Mouse (Mus musculus) myocyte (in vitro differentiated cells): ENCODE measurements around the gene Dab2. TPM values are rescaled to one million over a fixed set of nuclear protein-coding genes. Genes with fewer than 3 reads are reported as not detected.

Experiments used
- H3K27me3 ChIP-seq: one replicate; pipeline ENCODE4 v1.6.1; 2011; ENCODE audit not compliant: control insufficient read depth, insufficient read depth, insufficient read length
- H3K36me3 ChIP-seq: one replicate; pipeline ENCODE4 v1.6.1; 2011; ENCODE audit not compliant: control insufficient read depth, insufficient read depth
- H3K4me2 ChIP-seq: one replicate; pipeline ENCODE4 v1.6.1; 2011; ENCODE audit warnings: low read depth, control low read depth
- H3K4me3 ChIP-seq: one replicate; pipeline ENCODE4 v1.5.1; 2011; ENCODE audit warnings: mild to moderate bottlenecking, control low read depth, moderate library complexity
- H3K79me2 ChIP-seq: one replicate; pipeline ENCODE4 v1.6.1; 2011; ENCODE audit not compliant: control insufficient read depth, insufficient read depth
- H3ac ChIP-seq: one replicate; pipeline ENCODE4 v1.6.1; 2011; ENCODE audit not compliant: control insufficient read depth, insufficient read length
- CEBPB ChIP-seq: IDR thresholded peaks from 2 replicates; pipeline ENCODE4 v1.6.1; 2011; ENCODE audit warnings: mild to moderate bottlenecking, moderate library complexity; ENCODE audit not compliant: poor library complexity, insufficient read depth, severe bottlenecking
- E2F4 ChIP-seq: IDR thresholded peaks from one replicate; pipeline ENCODE4 v1.6.1; 2011; ENCODE audit warnings: mild to moderate bottlenecking, control low read depth, moderate library complexity; ENCODE audit not compliant: insufficient read depth
- MAX ChIP-seq: IDR thresholded peaks from one replicate; pipeline ENCODE4 v1.6.1; 2011; ENCODE audit warnings: low read depth, mild to moderate bottlenecking, control low read depth
- MYOD1 ChIP-seq, 3 experiments: IDR thresholded peaks; one replicate each; pipeline ENCODE4 v1.6.1; 2011; ENCODE audit warnings: control low read depth in 2 of 3, low read depth in 2 of 3, mild to moderate bottlenecking in 2 of 3, moderate library complexity in 1 of 3; ENCODE audit not compliant: insufficient read length in 2 of 3, control insufficient read depth in 1 of 3
- MYOG ChIP-seq, 3 experiments: IDR thresholded peaks; one replicate each; pipeline ENCODE4 v1.6.1; 2011; ENCODE audit warnings: control low read depth in 2 of 3, low read depth in 2 of 3, mild to moderate bottlenecking in 2 of 3; ENCODE audit not compliant: insufficient read length in 2 of 3, control insufficient read depth in 1 of 3, insufficient read depth in 1 of 3
- POLR2A ChIP-seq: IDR thresholded peaks from one replicate; pipeline ENCODE4 v1.6.1; 2011; ENCODE audit warnings: low read depth, mild to moderate bottlenecking, control low read depth, moderate library complexity; ENCODE audit not compliant: insufficient read length
- POLR2AphosphoS2 ChIP-seq: IDR thresholded peaks from one replicate; pipeline ENCODE4 v1.6.1; 2011; ENCODE audit warnings: low read depth, control low read depth; ENCODE audit not compliant: insufficient read length
- REST ChIP-seq: IDR thresholded peaks from one replicate; pipeline ENCODE4 v1.6.1; 2011; ENCODE audit warnings: mild to moderate bottlenecking, control low read depth, moderate library complexity; ENCODE audit not compliant: insufficient read depth, insufficient read length
- SRF ChIP-seq: IDR thresholded peaks from one replicate; pipeline ENCODE4 v1.6.1; 2011; ENCODE audit warnings: low read depth; ENCODE audit not compliant: control insufficient read depth, insufficient read length
- TCF12 ChIP-seq: IDR thresholded peaks from one replicate; pipeline ENCODE4 v1.6.1; 2011; ENCODE audit warnings: mild to moderate bottlenecking, control low read depth; ENCODE audit not compliant: poor library complexity, insufficient read depth, severe bottlenecking
- TCF3 ChIP-seq: IDR thresholded peaks from one replicate; pipeline ENCODE4 v1.6.1; 2011; ENCODE audit warnings: low read depth, control low read depth; ENCODE audit not compliant: insufficient read length
- USF1 ChIP-seq: IDR thresholded peaks from one replicate; pipeline ENCODE4 v1.6.1; 2011; ENCODE audit warnings: low read depth, mild to moderate bottlenecking, control low read depth, moderate library complexity
- polyA plus RNA-seq: library from polyadenylated mRNA; unstranded; fragments of >200 nt; fragmentation: generic; extraction: Trizol; gene quantifications from one replicate; pipeline ENCODE4 v1.2.1, GENCODE M21; 2012; ENCODE audit warnings: missing spikeins

The Dab2 gene
- 9.8 TPM for polyA plus RNA-seq

GRCm38 (mm10) chr15:6299554-6299953, at the start of gene Dab2:
Gene Dab2, plus strand, starts transcription at chr15:6299788.
- no peak within 1 kb of the TSS for H3K4me2 ChIP-seq
- no peaks in the 10 kb centered on the region for H3K27me3 ChIP-seq
- H3K36me3 ChIP-seq, result no peaks in the 10 kb centered on the region
- no peaks in the 10 kb centered on the region for H3K79me2 ChIP-seq
- H3K4me3 ChIP-seq, result no peak within 1 kb of the TSS
- TF ChIP-seq REST (no peak), TCF3 (no peak), POLR2AphosphoS2 (no peak), SRF (no peak), USF1 (no peak), TCF12 (no peak), MAX (no peak)
- no peak within 1 kb of the TSS for H3ac ChIP-seq

- Histone ChIP-seq H3K4me2 (no peak overlapping the region), H3K4me3 (no peak overlapping the region), H3ac (no peak overlapping the region), H3K27me3 (no peaks in the 10 kb centered on the region), H3K79me2 (no peaks in the 10 kb centered on the region), H3K36me3 (no peaks in the 10 kb centered on the region)
- no peak for TF ChIP-seq MAX
- TF ChIP-seq E2F4, result no peak
- TF ChIP-seq USF1, result no peak
- no peak for TF ChIP-seq MYOG (IDR thresholded peaks at IDR 0.05; ENCODE audit: control insufficient read depth in 1 of 3, insufficient read depth in 1 of 3, insufficient read length in 2 of 3, low read depth in 2 of 3)
- no peak for TF ChIP-seq SRF
- no peak for TF ChIP-seq POLR2A
- TF ChIP-seq CEBPB, result no peak
- no peak for TF ChIP-seq MYOD1 (IDR thresholded peaks at IDR 0.05; ENCODE audit: control insufficient read depth in 1 of 3, insufficient read length in 2 of 3, low read depth in 2 of 3)
- no peak for TF ChIP-seq REST
Measured at GRCm38 (mm10) chr15:6253471-6253870, 46.1 kb upstream of the Dab2 start.

GRCm38 (mm10) chr15:6254383-6254782, 45.2 kb upstream of the Dab2 start:
- H3ac ChIP-seq, result no peak overlapping the region
- H3K4me2 ChIP-seq, result no peak overlapping the region
- TF ChIP-seq POLR2AphosphoS2 (no peak), REST (no peak), TCF3 (no peak), CEBPB (no peak), MAX (no peak), E2F4 (no peak), SRF (no peak), MYOG (IDR thresholded peaks at IDR 0.05; ENCODE audit: control insufficient read depth in 1 of 3, insufficient read depth in 1 of 3, insufficient read length in 2 of 3, low read depth in 2 of 3) (no peak), POLR2A (no peak), USF1 (no peak), TCF12 (no peak), MYOD1 (IDR thresholded peaks at IDR 0.05; ENCODE audit: control insufficient read depth in 1 of 3, insufficient read length in 2 of 3, low read depth in 2 of 3) (no peak)
- no peak overlapping the region for H3K4me3 ChIP-seq
- H3K79me2 ChIP-seq, result no peaks in the 10 kb centered on the region
- H3K36me3 ChIP-seq, result no peaks in the 10 kb centered on the region
- no peaks in the 10 kb centered on the region for H3K27me3 ChIP-seq

GRCm38 (mm10) chr15:6257049-6257448, 42.5 kb upstream of the Dab2 start:
- Histone ChIP-seq H3ac (no peak overlapping the region), H3K36me3 (no peaks in the 10 kb centered on the region), H3K79me2 (no peaks in the 10 kb centered on the region), H3K27me3 (no peaks in the 10 kb centered on the region), H3K4me2 (peak overlapping the region; percentile 10), H3K4me3 (no peak overlapping the region)
- TF ChIP-seq USF1, result no peak
- TF ChIP-seq MAX, result no peak
- TF ChIP-seq CEBPB, result no peak
- no peak for TF ChIP-seq REST
- TF ChIP-seq SRF, result no peak
- no peak for TF ChIP-seq TCF3
- no peak for TF ChIP-seq MYOD1 (IDR thresholded peaks at IDR 0.05; ENCODE audit: control insufficient read depth in 1 of 3, insufficient read length in 2 of 3, low read depth in 2 of 3)
- no peak for TF ChIP-seq TCF12
- TF ChIP-seq POLR2AphosphoS2, result no peak
- TF ChIP-seq POLR2A, result no peak
- no peak for TF ChIP-seq E2F4
- no peak for TF ChIP-seq MYOG (IDR thresholded peaks at IDR 0.05; ENCODE audit: control insufficient read depth in 1 of 3, insufficient read depth in 1 of 3, insufficient read length in 2 of 3, low read depth in 2 of 3)
